Mouse (Mus musculus) thymus, adult 2 months (tissue): Measurements from ENCODE around the gene Gtf2f2.

Experiments used
- CTCF ChIP-seq: fragments of 200-500 bp; IDR thresholded peaks from 2 replicates; pipeline ENCODE4 v1.5.1; 2012; ENCODE audit warnings: mild to moderate bottlenecking, control low read depth, low read length, moderate library complexity, borderline replicate concordance; ENCODE audit not compliant: control insufficient read depth, poor library complexity, insufficient read depth; ENCODE audit errors: extremely low read depth
- POLR2A ChIP-seq: fragments of 200-500 bp; IDR thresholded peaks from 2 replicates; pipeline ENCODE4 v1.6.1; 2012; ENCODE audit warnings: mild to moderate bottlenecking, low read length, control low read depth, moderate library complexity; ENCODE audit not compliant: control insufficient read depth, poor library complexity, insufficient read depth; ENCODE audit errors: extremely low read depth

GRCm38 (mm10) chr14:76011062-76011457 lies 395 bp upstream of the Gtf2f2 start:
- TF ChIP-seq POLR2A (no peak), CTCF (no peak)
